Mouse (Mus musculus): ENCODE results near the gene Hacd2. TPM values are rescaled to one million over a fixed set of nuclear protein-coding genes. Genes with fewer than 3 reads are reported as not detected.

Gene Hacd2
- polyA plus RNA-seq, 1 experiment: 18.4 TPM

GRCm38 (mm10) chr16:35102866-35103620, 80.8 kb downstream of the Hacd2 start:
- no peak for DNase-seq (ENCODE audit: low read depth)
- no peak for TF ChIP-seq CTCF (IDR thresholded peaks at IDR 0.05; ENCODE audit: borderline replicate concordance, extremely low read depth, insufficient read depth, insufficient read length)
- no peak for TF ChIP-seq POLR2A (IDR thresholded peaks at IDR 0.05; ENCODE audit: borderline replicate concordance, extremely low read depth, insufficient read depth, insufficient read length, poor library complexity, severe bottlenecking)

GRCm38 (mm10) chr16:35107985-35108384, 85.8 kb downstream of the Hacd2 start:
- DNase-seq (ENCODE audit: low read depth): no peak
- TF ChIP-seq POLR2A (IDR thresholded peaks at IDR 0.05; ENCODE audit: borderline replicate concordance, extremely low read depth, insufficient read depth, insufficient read length, poor library complexity, severe bottlenecking): no peak

- peak; percentile 58 for DNase-seq (ENCODE audit: low read depth)
- TF ChIP-seq POLR2A (IDR thresholded peaks at IDR 0.05; ENCODE audit: borderline replicate concordance, extremely low read depth, insufficient read depth, insufficient read length, poor library complexity, severe bottlenecking) (no peak), CTCF (IDR thresholded peaks at IDR 0.05; ENCODE audit: borderline replicate concordance, extremely low read depth, insufficient read depth, insufficient read length) (no peak)
Observed at GRCm38 (mm10) chr16:35109156-35109555, 86.9 kb downstream of the Hacd2 start.

GRCm38 (mm10) chr16:35109656-35110291, 87.5 kb downstream of the Hacd2 start:
- TF ChIP-seq CTCF (IDR thresholded peaks at IDR 0.05; ENCODE audit: borderline replicate concordance, extremely low read depth, insufficient read depth, insufficient read length) (no peak), POLR2A (IDR thresholded peaks at IDR 0.05; ENCODE audit: borderline replicate concordance, extremely low read depth, insufficient read depth, insufficient read length, poor library complexity, severe bottlenecking) (no peak)

GRCm38 (mm10) chr16:35110410-35111142, 88.3 kb downstream of the Hacd2 start:
- DNase-seq (ENCODE audit: low read depth): peak; percentile 89
- TF ChIP-seq CTCF (IDR thresholded peaks at IDR 0.05; ENCODE audit: borderline replicate concordance, extremely low read depth, insufficient read depth, insufficient read length) (peak; percentile 98), POLR2A (IDR thresholded peaks at IDR 0.05; ENCODE audit: borderline replicate concordance, extremely low read depth, insufficient read depth, insufficient read length, poor library complexity, severe bottlenecking) (no peak)

More at GRCm38 (mm10) chr16:35109656-35110291, 87.5 kb downstream of the Hacd2 start:
- peak; percentile 9 for DNase-seq (ENCODE audit: low read depth)

DNA sequence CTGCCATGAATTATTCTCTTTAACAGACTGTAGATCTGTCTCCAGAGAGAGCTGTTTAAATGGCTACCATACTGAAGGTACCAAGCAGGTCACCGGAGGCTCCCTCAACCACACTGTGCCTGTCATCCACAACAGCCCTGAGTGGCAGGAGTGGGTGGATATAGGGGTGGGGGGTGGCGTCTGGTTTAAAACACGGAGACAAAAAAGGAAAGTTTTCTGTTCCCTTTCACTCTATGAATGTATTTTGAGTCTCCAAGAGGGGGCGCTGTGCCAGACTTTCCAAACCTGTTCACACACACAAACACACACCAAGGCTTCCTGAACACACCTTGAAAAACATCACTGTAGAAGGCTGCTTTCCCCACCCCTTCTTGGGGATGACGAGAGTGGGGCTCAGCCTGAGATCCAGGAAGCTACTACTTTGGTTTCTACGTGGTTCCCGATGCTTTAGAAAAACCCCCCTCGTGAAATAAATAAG, 89.0 kb downstream of the Hacd2 start:
- DNase-seq (ENCODE audit: low read depth): peak; percentile 21
- no peak for TF ChIP-seq POLR2A (IDR thresholded peaks at IDR 0.05; ENCODE audit: borderline replicate concordance, extremely low read depth, insufficient read depth, insufficient read length, poor library complexity, severe bottlenecking)
- peak; percentile 41; the same call in 1 of the 2 replicates for TF ChIP-seq CTCF (IDR thresholded peaks at IDR 0.05; ENCODE audit: borderline replicate concordance, extremely low read depth, insufficient read depth, insufficient read length)

GRCm38 (mm10) chr16:35113496-35113895, 91.3 kb downstream of the Hacd2 start:
- TF ChIP-seq CTCF (IDR thresholded peaks at IDR 0.05; ENCODE audit: borderline replicate concordance, extremely low read depth, insufficient read depth, insufficient read length) (no peak), POLR2A (IDR thresholded peaks at IDR 0.05; ENCODE audit: borderline replicate concordance, extremely low read depth, insufficient read depth, insufficient read length, poor library complexity, severe bottlenecking) (no peak)

GRCm38 (mm10) chr16:35116328-35116956, 94.2 kb downstream of the Hacd2 start:
- TF ChIP-seq CTCF (IDR thresholded peaks at IDR 0.05; ENCODE audit: borderline replicate concordance, extremely low read depth, insufficient read depth, insufficient read length): no peak
- TF ChIP-seq POLR2A (IDR thresholded peaks at IDR 0.05; ENCODE audit: borderline replicate concordance, extremely low read depth, insufficient read depth, insufficient read length, poor library complexity, severe bottlenecking): no peak
- DNase-seq (ENCODE audit: low read depth): peak; percentile 24

More at GRCm38 (mm10) chr16:35113496-35113895, 91.3 kb downstream of the Hacd2 start:
- DNase-seq (ENCODE audit: low read depth): no peak

DNA sequence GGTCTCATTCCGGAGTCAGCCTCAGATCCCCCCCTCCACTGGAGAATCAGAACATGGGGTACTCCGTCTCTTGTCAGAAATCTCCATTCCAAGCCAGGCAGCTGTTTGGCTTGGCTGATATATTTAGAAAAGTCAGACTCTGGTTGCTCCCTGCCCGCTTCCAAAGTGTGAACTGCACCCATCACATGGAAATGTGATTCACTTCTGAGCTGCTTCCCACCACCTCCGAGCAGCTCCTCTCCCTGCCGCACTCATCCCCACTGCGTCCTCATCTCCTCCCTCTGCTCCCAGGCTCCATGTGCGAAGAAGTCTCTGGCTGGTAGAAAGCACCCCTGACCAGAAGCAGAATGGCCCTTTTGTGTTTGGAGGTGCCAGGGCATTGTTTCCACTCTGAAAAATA, 95.2 kb downstream of the Hacd2 start:
- DNase-seq (ENCODE audit: low read depth): no peak
- TF ChIP-seq CTCF (IDR thresholded peaks at IDR 0.05; ENCODE audit: borderline replicate concordance, extremely low read depth, insufficient read depth, insufficient read length) (no peak), POLR2A (IDR thresholded peaks at IDR 0.05; ENCODE audit: borderline replicate concordance, extremely low read depth, insufficient read depth, insufficient read length, poor library complexity, severe bottlenecking) (no peak)

DNA sequence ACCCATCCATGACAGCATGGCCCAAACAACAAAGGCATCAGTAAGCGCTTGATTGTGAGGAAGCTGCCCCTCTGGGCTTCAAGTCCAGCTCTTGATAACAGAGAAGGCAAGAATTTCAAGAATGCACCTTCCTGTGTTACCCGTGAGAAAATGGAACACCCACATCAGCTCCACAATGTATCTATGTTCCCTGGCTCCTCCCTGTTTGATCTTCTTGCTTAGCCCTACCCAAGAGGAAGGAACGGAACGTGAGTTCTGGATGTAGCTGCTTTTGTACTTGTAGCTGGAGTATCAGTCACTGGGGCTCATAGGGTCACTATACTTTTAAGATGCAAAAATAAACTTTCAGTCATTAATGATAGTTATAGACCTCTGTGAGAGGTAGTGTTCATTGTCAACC, 98.4 kb downstream of the Hacd2 start:
- no peak for DNase-seq (ENCODE audit: low read depth)
- TF ChIP-seq POLR2A (IDR thresholded peaks at IDR 0.05; ENCODE audit: borderline replicate concordance, extremely low read depth, insufficient read depth, insufficient read length, poor library complexity, severe bottlenecking) (no peak), CTCF (IDR thresholded peaks at IDR 0.05; ENCODE audit: borderline replicate concordance, extremely low read depth, insufficient read depth, insufficient read length) (no peak)

GRCm38 (mm10) chr16:35127270-35127669, 105.0 kb downstream of the Hacd2 start:
- DNase-seq (ENCODE audit: low read depth): no peak
- TF ChIP-seq CTCF (IDR thresholded peaks at IDR 0.05; ENCODE audit: borderline replicate concordance, extremely low read depth, insufficient read depth, insufficient read length) (no peak), POLR2A (IDR thresholded peaks at IDR 0.05; ENCODE audit: borderline replicate concordance, extremely low read depth, insufficient read depth, insufficient read length, poor library complexity, severe bottlenecking) (no peak)
